Mouse (Mus musculus) retina, postnatal 7 days (tissue): Measurements from ENCODE around the gene Fam71e1.

ENCODE experiments used
- DNase-seq: peaks from one replicate; pipeline ENCODE4 v3.0.0-alpha.2; 2012; ENCODE audit warnings: low read depth, low spot score

Gene Fam71e1

GRCm38 (mm10) chr7:44495992-44496770, at the start of gene Fam71e1, which contains the start of gene Emc10:
Fam71e1 (plus strand) TSS chr7:44496581.
Emc10 (minus strand) TSS chr7:44496529.
- peak; percentile 99 for DNase-seq

- DNase-seq = no peak
Measured at GRCm38 (mm10) chr7:44453256-44453655, 43.1 kb upstream of the Fam71e1 start.

GRCm38 (mm10) chr7:44456302-44456701, 40.1 kb upstream of the Fam71e1 start:
- no peak for DNase-seq

- DNase-seq = no peak
Measured at GRCm38 (mm10) chr7:44460067-44460466, 36.3 kb upstream of the Fam71e1 start.

GRCm38 (mm10) chr7:44460767-44461502, 35.4 kb upstream of the Fam71e1 start:
- no peak for DNase-seq

- DNase-seq = no peak
Measured at GRCm38 (mm10) chr7:44461503-44462217, 34.7 kb upstream of the Fam71e1 start.

- no peak for DNase-seq
Measured at GRCm38 (mm10) chr7:44462218-44463055, 33.9 kb upstream of the Fam71e1 start.

- no peak for DNase-seq
Measured at GRCm38 (mm10) chr7:44463056-44463425, 33.3 kb upstream of the Fam71e1 start.

GRCm38 (mm10) chr7:44463556-44464225, 32.7 kb upstream of the Fam71e1 start:
- no peak for DNase-seq

- no peak for DNase-seq
Measured at GRCm38 (mm10) chr7:44464511-44464910, 31.9 kb upstream of the Fam71e1 start.

- no peak for DNase-seq
Measured at GRCm38 (mm10) chr7:44465111-44465510, 31.3 kb upstream of the Fam71e1 start, which contains the start of gene Aspdh. Aspdh (plus strand) TSS chr7:44465391.

GRCm38 (mm10) chr7:44466006-44466887, 30.1 kb upstream of the Fam71e1 start:
- no peak for DNase-seq

GRCm38 (mm10) chr7:44466888-44467311, 29.5 kb upstream of the Fam71e1 start:
- no peak for DNase-seq

GRCm38 (mm10) chr7:44467811-44468411, 28.5 kb upstream of the Fam71e1 start, which contains the start of gene Josd2:
Josd2 (plus strand) TSS chr7:44467980.
- peak; percentile 92 for DNase-seq

GRCm38 (mm10) chr7:44468644-44469285, 27.6 kb upstream of the Fam71e1 start:
- DNase-seq = no peak

GRCm38 (mm10) chr7:44469677-44470675, 26.4 kb upstream of the Fam71e1 start:
- DNase-seq = no peak
